Mouse (Mus musculus): ENCODE data around the gene C1qb.

Gene C1qb

DNA sequence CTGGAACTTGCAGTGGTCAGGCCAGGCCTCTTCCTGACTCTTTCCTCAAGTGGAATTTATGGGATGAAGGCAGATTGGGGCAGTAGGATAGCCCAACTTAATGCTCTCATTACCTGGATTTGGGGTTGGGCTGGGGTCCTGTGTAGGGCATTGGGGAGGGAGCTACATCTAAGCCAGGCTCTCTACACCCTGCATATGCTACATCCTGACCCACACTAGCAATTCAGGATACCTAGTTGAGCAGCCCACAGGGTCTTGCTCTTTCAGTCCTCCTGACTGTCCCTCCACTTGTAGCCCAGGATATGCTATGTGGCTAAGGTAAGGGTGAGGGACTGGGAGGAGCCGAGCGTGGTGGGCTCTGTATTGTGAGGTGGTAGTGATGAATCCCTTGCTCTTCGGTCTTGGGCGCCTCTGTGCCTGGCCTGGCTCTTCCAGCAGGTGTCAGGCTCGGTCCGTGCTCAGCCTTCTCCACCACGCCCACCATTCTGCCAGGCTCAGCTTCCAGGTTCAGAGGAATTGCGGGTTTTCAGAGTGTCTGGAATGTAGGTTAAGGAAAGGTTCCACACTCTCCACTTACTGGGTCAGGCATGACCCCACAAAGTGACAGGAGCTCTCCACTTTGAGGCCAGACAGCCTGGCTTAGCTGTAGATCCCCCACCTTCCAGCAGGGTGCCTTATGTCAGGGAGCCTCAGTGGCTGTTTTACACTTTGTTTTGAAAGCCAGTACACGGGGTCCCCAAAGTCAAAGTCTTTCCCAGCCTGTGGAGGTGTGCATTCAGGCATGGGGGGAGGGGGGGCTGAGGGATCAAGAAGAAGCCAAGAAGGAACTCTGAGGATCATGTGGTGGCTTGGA, 7.9 kb upstream of the C1qb start:
- DNase-seq (ENCODE audit: low read depth, low spot score): peak; percentile 72

DNA sequence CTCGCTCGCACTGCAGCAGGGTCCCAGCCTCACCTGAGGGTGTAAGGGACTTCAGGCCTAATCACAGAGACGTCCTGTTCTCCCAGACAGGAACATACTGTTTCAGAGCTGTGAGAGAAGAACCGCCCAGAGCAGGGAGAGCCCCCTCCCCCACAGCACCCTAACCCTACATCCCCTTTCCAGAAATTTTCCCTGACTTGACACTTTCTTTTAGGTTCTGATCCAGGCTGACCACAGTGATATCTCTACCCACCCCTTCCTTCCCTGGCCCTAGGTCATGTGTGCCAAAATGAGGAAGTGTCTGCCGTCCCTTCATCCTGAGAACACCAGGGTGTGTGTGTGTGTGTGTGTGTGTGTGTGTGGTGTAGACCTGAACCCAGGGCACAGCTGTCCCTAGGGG, 6.8 kb upstream of the C1qb start, which contains the start of gene C1qc:
Gene C1qc, minus strand, starts transcription at position 255 of the 400 bp plus-strand sequence.
- DNase-seq (ENCODE audit: low read depth, low spot score): no peak

DNA sequence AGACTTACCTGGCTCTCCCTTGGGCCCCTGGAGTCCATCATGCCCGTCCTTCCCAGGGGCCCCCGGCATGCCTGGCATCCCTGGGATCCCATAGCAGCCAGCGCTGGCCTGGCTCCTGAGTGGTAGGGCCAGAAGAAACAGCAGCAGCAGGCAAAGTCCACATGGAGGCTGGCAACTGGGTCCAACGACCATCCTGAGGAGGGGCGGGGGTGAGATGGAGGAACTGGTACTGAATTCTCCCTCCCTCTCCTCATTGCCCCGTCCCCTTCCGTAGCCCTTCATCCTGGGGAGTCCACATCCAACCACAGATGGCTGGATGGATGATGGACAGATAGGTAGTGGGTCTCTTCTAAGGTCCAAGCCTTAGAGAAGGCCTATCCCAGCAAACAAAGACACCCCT, 6.4 kb upstream of the C1qb start:
- no peak for DNase-seq (ENCODE audit: low read depth, low spot score)

DNA sequence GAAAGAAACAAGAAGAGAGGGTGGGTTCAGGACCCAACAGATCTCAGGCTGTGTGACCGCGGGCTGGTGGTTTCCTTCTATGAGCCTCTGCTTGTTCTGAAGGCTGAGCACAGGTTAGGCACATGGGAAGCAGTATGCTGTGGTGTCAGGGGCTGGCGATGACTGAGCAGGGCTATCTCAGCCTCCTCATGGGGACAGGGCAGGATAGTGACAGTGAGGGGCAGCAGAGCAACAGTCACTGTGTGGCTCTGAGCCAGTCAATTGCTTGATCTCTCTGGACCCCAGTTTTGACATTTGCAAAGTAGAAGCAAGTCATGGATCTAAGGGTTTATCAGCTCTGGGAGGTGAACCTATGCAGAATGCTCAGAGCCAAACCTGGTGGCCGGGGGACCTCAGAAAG, 5.1 kb upstream of the C1qb start:
- no peak for DNase-seq (ENCODE audit: low read depth, low spot score)

DNA sequence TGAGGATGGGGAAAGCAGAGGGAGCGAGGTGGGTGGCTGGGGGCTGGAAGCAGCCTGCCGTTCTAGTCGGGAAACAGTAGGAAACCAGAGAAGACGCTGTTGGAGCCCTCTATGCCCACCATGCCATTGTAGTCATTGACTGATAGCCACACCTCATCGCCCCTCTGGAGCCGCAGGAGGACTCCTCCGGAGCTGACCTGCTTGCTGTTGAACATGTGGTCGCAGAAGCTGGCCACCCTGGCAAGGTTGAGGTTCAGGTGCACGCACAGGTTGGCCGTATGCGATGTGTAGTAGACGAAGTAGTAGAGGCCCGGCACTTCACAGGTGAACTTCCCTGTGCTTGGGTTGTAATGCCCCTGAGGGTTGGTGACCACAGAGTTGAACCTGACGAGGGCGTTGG, 4.0 kb upstream of the C1qb start:
- no peak for DNase-seq (ENCODE audit: low read depth, low spot score)

DNA sequence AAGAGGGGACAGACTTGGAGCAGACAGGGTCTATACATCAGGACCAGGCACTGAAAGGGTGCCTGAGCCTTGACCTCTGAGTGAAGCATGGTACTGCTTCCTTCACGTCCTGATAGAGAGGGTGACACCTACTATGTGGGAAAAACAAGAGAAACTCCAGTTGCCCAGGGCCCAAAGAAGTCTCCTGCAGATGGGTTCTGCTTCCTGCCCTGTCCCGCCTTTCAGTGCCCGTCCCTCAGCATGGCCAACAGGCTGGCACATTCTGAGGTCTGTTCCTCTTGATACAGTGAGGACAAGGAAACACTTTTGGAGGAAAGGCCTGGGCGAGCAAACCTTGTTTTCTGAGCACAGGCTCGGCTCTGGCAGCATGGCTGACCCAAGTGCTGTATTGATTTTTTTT, 1.7 kb upstream of the C1qb start:
- no peak for DNase-seq (ENCODE audit: low read depth, low spot score)

DNA sequence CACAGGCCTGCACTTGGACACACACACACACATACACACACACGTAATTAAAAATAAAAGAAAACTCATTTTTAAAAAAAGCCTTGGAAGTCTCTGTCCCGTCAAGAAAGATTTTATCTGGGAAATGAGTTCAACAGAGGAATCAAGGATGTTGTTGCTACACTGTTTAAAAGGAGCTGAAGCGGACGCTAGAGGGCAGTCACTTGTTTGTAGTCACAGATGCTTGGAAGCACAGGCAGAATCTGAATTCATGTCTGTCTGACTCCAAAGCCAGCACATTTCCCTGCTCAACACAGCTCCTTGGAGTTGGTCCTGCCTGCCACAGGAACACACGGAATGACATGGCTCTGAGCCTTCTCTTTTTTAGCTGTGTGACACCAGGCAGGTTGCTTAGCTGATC, 7.4 kb downstream of the C1qb start:
- peak; percentile 51 for DNase-seq (ENCODE audit: low read depth, low spot score)

DNA sequence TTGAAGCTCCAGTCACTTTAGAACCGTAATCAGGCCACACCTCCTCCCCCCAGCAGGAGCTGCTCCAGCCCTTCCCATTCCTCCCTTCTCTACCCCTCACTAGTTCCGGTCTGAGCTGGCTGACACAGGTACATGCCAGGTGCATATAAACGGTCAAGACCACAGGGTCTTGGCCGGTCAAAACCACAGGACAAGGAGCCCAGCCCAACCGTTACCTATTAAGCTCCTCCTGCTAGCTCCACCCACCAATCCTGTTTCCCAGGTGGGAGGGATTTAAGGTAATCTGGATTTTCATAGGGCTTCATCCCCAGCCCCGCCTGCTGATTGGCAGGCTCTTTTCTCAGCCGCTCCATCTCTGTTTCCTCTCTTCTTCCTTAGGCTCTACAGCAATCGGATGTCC, 7.8 kb downstream of the C1qb start:
- DNase-seq (ENCODE audit: low read depth, low spot score): peak; percentile 90

DNA sequence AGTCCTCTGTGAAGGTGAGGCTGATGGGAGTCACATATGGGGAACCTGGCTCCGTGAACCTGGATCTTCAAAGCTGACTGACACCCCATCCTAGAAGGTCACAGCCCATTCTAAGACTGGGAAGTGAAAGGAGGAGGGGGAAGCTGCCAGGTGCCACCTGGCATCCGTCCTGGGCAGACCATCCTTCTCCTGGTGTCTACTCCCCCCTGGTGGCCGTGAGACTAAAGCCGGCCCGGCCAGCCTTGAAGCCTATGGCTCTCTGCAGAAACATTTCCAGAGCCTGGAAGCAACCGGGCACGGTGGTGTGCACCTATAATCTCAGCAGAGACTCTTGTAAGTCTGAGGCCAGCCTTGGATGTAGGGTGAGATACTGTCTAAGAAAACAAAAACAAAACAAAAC, 9.0 kb downstream of the C1qb start:
- DNase-seq (ENCODE audit: low read depth, low spot score): peak; percentile 68

DNA sequence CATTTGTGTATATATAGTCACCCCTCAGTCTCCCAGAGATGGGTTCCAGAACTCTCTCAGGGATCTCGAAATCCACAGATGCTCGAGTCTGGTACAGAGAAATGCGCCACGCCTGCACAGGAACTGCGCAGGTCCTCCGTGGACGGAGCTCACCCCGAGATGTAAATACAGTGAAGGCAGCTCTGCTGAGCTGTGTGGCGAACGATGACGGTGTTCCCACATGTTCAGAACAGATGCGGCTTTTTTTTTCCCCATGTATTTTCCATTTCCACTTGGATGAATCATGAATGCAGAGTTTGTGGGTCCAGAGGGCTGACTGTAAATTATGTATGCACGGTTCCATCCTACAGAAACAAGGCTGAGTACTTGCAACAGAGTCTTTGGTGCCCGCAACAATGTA, 11.0 kb downstream of the C1qb start:
- DNase-seq (ENCODE audit: low read depth, low spot score): no peak

DNA sequence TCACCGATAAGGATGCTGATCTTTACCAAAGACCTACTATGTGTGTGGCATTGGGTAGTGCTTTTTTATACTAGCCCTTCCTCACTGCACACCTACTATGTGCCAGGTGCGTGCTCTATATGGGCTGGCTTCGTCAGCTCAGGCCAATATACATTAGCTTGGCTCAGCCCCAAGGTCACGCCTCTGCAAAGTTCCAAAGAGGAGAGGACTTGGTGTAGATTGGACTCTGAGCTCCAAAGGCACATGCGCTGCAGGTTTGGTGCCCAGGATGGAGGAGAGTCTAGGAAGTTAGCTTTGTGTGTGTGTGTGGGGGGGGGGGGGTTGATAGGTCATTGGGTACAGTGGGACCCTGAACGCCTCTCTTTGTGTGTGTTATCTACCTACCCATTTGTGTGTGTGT, 17.6 kb downstream of the C1qb start:
- no peak for DNase-seq (ENCODE audit: low read depth, low spot score)

DNA sequence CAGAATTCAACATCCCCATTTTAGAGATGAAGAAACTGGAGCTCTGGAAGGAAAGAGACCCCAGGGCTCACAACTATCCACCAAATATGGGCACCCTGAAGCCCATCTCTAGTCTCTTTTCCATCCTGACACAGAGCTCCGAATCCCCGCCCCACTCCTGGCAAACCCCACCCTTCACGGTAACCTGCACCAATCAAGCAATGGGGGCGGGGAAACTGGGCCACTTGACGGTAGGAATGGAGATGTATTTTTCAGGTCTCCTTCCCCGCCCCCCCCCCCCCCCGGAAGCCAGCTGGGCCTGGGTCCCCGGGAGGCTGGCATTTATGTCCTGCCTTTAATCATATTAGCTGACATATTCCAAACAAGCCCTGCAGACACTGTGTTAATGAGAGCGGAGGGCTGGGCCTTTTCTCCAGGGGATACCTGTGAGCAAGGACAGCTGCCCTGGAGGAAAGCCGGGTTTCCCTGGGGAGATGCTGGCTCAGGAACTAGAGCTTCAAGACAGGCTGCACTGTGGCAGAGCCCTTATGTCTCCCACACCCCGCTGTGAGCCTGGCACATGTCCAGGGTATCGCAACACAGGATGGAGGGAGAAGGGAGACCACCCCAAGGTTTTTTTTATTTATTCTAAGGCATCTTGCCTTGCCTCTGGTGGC, 18.2 kb downstream of the C1qb start:
- DNase-seq (ENCODE audit: low read depth, low spot score): peak; percentile 55

DNA sequence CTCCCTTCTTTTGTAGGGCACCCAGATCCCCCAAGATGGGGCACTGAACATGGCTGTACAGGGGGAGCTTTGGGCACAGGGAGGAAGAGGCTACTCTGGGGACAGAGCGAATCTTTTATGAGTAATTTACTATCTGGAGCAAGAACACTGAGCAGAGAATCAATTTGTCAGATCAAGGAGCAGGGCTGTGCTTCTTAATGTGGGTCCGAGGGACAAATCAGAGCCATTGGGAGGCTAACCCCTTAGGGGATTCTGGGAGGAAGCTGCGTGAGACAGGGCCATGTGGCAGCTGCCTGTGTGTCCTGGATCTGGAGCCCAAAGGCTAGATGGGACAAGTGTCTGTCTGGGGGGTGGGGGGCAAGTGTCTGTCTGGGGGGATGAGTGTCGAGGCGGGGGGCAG, 20.5 kb downstream of the C1qb start:
- no peak for DNase-seq (ENCODE audit: low read depth, low spot score)

DNA sequence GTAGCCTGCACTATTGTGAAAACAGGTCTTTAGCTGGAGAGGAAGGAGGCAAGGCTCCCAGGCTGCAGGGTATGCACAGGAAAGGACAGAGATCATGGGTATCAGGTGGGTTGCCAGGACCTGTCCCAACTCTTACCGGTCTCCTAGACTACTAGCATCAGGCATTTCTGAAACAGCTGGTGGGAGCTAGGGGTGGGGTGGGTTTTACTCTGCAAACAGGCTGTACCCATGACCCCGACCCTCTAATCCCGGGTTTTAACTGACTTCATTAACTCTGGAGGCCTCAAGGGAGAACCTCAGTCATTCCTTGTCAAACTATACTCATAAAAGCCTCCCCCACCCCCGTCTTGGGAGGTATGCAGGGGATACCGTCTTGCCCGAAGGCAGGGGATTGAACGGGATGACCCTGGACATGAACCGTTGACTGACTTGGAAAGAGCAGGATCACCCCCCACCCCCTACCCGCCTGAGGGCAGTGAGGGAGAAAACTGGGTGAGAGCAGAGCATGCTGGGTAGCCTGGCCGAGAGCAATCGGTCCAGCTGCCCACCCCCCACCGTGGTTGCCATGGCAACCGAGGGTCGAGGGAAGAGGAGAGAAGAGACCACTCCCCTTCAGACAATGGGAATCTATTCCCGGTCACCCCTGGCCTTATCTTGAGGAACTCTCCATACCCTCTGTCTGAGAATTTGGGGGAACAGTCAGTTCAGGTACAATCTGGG, 21.1 kb downstream of the C1qb start:
- no peak for DNase-seq (ENCODE audit: low read depth, low spot score)

DNA sequence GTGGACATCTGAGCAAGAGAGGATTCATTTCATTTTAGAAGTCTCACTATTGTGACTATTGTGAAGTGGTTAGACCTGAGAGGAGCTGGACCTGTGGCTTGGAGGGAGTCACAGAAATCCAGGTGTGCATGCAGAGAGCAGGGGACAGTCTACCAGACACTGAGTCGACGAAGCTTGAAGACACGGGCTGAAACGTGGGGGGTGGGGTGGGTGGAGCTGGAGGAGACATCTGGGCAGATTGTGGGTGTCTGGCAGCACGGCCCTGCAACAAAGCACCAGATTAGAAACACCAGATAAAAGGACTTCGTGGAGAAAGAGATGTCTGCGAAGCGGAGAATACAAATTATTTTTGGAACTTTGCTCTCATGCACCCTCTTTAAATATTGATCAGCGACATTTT, 22.5 kb downstream of the C1qb start:
- no peak for DNase-seq (ENCODE audit: low read depth, low spot score)

DNA sequence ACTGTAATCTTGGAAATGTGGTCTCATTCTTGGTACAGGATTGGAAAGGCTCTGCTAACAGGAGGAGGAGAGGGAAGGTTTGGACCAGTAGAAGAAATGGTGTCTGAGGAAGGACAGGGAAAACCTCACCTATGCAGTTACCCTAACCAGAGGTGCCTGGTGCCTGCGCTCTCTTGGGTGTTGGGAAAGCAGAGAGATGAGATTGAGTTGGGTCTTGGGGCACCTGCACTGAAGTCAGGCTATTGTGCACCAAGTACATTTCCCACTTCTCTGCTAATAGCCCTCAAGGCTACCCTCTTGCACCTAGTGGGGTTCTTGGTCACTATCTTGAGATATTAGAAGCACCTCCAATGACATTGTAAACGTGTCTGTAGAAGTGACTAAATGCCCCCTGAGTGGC, 23.6 kb downstream of the C1qb start:
- no peak for DNase-seq (ENCODE audit: low read depth, low spot score)

DNA sequence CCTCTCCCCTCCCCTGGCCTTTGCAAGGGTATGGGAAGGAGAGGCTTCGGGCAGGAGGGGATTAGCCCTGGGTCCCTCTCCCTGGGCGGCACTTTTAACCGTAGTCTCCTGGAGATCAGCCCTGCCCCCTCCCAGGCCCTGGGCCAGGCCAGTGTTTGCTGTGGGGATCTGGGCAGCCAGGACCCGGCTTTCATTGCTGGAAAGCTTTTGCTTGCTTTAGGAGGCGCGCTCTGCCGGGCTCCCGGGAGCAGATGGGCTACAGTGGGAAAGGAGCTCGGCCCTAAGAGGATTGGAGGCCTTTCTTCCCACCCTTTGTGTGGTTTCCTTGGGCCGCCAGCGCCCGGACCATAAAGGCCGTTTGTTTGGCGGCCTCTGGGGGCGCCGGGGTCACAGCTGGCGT, 24.2 kb downstream of the C1qb start:
- DNase-seq (ENCODE audit: low read depth, low spot score): no peak

DNA sequence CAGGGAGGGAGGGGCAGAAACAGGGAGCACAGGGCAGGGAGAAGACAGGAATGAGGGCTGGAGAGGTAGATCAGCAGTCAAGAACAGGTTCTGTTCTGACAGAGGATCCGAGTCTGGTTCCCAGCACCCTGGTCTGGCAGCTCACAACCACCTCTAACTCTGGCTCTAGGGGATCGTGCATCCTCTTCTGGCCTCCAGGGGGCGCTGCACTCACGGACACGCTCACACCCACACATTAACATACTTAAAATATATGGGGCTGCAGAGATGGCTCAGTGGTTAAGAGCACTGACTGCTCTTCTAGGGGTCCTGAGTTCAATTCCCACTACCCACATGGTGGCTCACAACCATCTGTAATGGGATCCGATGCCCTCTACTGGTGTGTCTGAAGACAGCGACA, 26.0 kb downstream of the C1qb start:
- DNase-seq (ENCODE audit: low read depth, low spot score): peak; percentile 49

DNA sequence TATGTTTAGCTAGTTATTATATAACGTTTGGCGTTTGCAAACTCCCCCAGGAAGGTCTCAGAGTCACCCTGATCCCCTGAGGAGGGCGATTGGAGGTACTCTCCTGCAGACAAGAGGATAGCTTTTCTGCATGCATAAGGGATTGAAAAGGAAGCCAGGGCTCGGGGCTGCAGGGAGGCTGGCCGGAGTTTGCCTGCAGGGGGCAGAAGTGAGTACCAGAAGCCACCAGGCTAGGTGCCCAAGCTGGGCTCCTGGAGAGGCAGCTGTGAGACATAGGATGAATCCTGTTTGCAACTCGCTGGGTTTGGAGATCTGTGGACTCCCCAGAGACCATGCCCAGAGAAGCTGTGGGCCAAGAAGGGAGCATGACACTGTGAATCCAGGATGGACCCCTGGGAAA, 30.9 kb downstream of the C1qb start:
- peak; percentile 71 for DNase-seq (ENCODE audit: low read depth, low spot score)

DNA sequence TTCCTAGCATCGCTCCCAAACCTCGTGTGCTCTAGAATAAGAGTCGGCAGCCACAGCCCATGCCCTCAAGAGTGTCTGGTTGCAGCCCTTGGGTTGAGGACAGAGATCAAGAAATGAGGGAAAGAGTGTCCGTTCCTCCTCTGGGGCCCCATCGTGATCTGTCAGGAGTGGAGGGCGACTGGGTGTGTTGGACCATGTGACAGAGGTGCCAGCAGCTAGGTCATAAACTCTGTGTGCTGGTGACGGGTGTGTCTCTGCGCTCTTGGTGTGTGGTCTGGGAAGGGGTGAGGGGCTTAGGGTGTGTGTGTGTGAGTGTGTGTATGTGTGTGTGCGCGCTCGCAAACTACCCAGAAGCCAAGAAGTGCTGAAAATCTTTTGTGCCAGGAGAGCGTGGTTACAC, 33.0 kb downstream of the C1qb start:
- no peak for DNase-seq (ENCODE audit: low read depth, low spot score)

DNA sequence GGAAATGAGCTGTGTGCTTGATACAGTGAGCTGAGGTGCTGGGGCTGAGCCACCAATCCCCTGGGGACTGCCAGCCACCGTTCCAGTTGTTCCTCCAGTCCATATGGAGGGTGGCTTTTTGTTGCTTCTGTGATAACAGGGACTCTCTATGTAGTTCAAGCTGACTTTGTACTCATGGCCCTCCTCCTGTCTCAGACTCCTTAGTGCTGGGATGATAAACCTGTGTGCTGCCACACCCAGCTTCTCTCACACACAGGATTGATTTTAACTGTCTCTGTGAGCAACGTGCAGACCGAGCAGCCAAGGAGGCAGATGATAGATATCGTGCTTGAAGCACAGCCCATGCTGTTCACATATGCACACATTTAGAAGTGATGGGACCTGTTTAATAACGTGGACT, 33.9 kb downstream of the C1qb start:
- no peak for DNase-seq (ENCODE audit: low read depth, low spot score)

DNA sequence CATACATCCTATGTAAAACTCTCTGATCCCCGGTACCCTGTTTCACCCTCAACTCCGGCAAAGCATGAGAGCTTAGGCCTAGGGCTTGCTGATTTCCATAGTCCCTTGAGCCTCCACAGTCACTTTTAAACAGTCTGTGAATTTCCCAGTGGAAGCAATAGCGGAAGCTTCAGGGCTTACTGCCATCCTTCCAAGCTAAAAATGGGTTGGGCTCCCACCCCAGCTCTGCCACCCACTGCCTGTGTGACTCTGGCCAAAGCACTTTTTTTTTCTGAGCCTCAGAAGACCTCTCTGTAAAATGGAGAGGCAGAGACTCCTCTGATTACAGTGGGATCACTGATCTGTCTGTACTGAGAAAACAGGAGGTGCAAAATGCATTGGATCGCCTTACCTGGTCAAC, 37.4 kb downstream of the C1qb start:
- no peak for DNase-seq (ENCODE audit: low read depth, low spot score)

DNA sequence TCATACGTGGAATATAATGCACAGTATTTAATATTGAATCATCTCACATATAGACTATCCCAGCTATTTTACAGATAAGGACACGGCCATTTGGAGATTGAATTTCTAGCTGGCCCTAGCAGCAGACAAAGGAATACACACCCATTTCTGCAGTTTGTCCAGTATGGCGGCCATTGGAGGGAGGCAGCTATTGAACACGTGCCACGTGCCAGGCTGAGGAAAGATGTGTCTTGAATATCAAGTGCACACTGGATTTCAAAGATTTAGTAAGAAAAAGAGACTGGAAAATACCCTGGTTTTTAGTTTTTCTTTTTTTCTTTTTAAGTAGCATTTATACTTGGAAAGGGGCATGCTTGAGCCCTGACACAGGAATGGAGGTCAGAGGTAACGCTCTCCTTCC, 38.8 kb downstream of the C1qb start:
- no peak for DNase-seq (ENCODE audit: low read depth, low spot score)

Data from ZHBTc4 (cell line).